20 mouse cellular contexts compared by ENCODE assay signal in genomic region chr10:94161051-94161765, GRCm38 (mm10).
"Had no signal": no experiment of that assay in that cellular context is flagged by ENCODE, and none has a peak within 500 bp of the region (broad histone marks: within the 10 kb centered on the region; RNA-seq: fewer than 3 reads in every experiment).

No protein-coding gene starts in this region.

- H3K27ac ChIP-seq: limb, embryonic 10.5 days; limb, embryonic 13.5 days; liver, embryonic 13.5 days; macrophage; midbrain, embryonic 10.5 days; neural tube, embryonic 12.5 days; neural tube, embryonic 15.5 days; stomach, postnatal 0 days had no signal

- DNase-seq: kidney, adult 18-20 months; kidney, adult 9 months; kidney, postnatal 14 days; kidney, postnatal 4 days; liver; liver, embryonic 13.5 days; lung, embryonic 14.5 days; midbrain, embryonic 14.5 days; retina, postnatal 1 day; right cerebral cortex, postnatal 25 days; thymus, adult 18-20 months; thymus, postnatal 36 days had no signal

- H3K4me2 ChIP-seq: limb, embryonic 13.5 days; liver, embryonic 13.5 days; lung, embryonic 14.5 days; neural tube, embryonic 12.5 days; neural tube, embryonic 15.5 days had no signal

- H3K9ac ChIP-seq: limb, embryonic 13.5 days; liver, embryonic 13.5 days; lung, embryonic 14.5 days; neural tube, embryonic 12.5 days; neural tube, embryonic 15.5 days had no signal

- H3K9me3 ChIP-seq: limb, embryonic 10.5 days; limb, embryonic 13.5 days; liver, embryonic 13.5 days; midbrain, embryonic 10.5 days; neural tube, embryonic 12.5 days; neural tube, embryonic 15.5 days had no signal

- H3K27me3 ChIP-seq: limb, embryonic 13.5 days; liver, embryonic 13.5 days; neural tube, embryonic 12.5 days; neural tube, embryonic 15.5 days had no signal

- ATAC-seq: lung, postnatal 0 days had no signal

- H3K4me3 ChIP-seq: limb, embryonic 10.5 days; limb, embryonic 13.5 days; liver, embryonic 13.5 days; midbrain, embryonic 10.5 days; neural tube, embryonic 12.5 days; neural tube, embryonic 15.5 days had no signal

- H3K4me1 ChIP-seq: limb, embryonic 10.5 days; limb, embryonic 13.5 days; liver, embryonic 13.5 days; midbrain, embryonic 10.5 days; neural tube, embryonic 12.5 days; neural tube, embryonic 15.5 days had no signal
